Mouse (Mus musculus) limb, embryonic 13.5 days (tissue): Measurements from ENCODE around the gene Golt1b. TPM values are rescaled to one million over a fixed set of nuclear protein-coding genes. Genes with fewer than 3 reads are reported as not detected.

Experiments used
- ATAC-seq: fragments of 200-750 bp; cut with Nextera tagmentation; 2 replicates; pipeline ENCODE4 v1.8.0; 2017; ENCODE audit warnings: low read depth, moderate number of reproducible peaks, moderate TSS enrichment; ENCODE audit not compliant: low FRiP score
- H3K27ac ChIP-seq: fragments of 300-500 bp; sonication (generic); 2 replicates; pipeline ENCODE4 v1.5.1; 2015; ENCODE audit warnings: inconsistent platforms, mild to moderate bottlenecking, moderate library complexity
- H3K27me3 ChIP-seq: fragments of 300-500 bp; sonication (generic); 2 replicates; pipeline ENCODE4 v1.6.1; 2015; ENCODE audit warnings: mild to moderate bottlenecking, inconsistent platforms
- H3K36me3 ChIP-seq: fragments of 300-500 bp; sonication (generic); 2 replicates; pipeline ENCODE4 v1.6.1; 2015; ENCODE audit warnings: inconsistent platforms, mild to moderate bottlenecking, moderate library complexity
- H3K4me1 ChIP-seq: fragments of 300-500 bp; sonication (generic); 2 replicates; pipeline ENCODE4 v1.6.1; 2015; ENCODE audit warnings: inconsistent platforms
- H3K4me2 ChIP-seq: fragments of 300-500 bp; sonication (generic); replicated peaks from 2 replicates; pipeline ENCODE4 v1.6.1; 2015; ENCODE audit warnings: inconsistent platforms, mild to moderate bottlenecking, moderate library complexity
- H3K4me3 ChIP-seq: fragments of 300-500 bp; sonication (generic); 2 replicates; pipeline ENCODE4 v1.5.1; 2015; ENCODE audit warnings: moderate library complexity, mild to moderate bottlenecking, inconsistent platforms
- H3K9ac ChIP-seq: fragments of 300-500 bp; sonication (generic); 2 replicates; pipeline ENCODE4 v1.6.1; 2015; ENCODE audit warnings: mild to moderate bottlenecking, inconsistent platforms
- H3K9me3 ChIP-seq: fragments of 300-500 bp; sonication (generic); 2 replicates; pipeline ENCODE4 v1.6.1; 2016; ENCODE audit warnings: inconsistent platforms
- WGBS: fragments of 180-500 bp; shearing (Covaris S2); methylation state at CpG from one replicate; pipeline ENCODE4 v1.1.7; 2015; 5-methylcytosine and 5-hydroxymethylcytosine counted together
- polyA plus RNA-seq: library from polyadenylated mRNA; unstranded; fragments of >200 nt; fragmentation: Nextera tagmentation; extraction: Ambion mirVana; gene quantifications from 2 replicates; pipeline ENCODE4 v1.2.1, GENCODE M21; 2015

Gene Golt1b
- polyA plus RNA-seq, 1 experiment from 2014 or later = 144 TPM

GRCm38 (mm10) chr6:142365742-142366472, 21.1 kb upstream of the Golt1b start:
- Histone ChIP-seq H3K27me3 (no peaks in the 10 kb centered on the region), H3K9me3 (no peaks in the 10 kb centered on the region), H3K4me2 (no peak overlapping the region), H3K36me3 (peaks cover 77% of the 10 kb centered on the region), H3K4me1 (no peaks in the 10 kb centered on the region), H3K27ac (no peak overlapping the region), H3K9ac (no peak overlapping the region), H3K4me3 (no peak overlapping the region)
- WGBS = 84% methylated on average over 8 of the region's 8 CpGs
- no peak for ATAC-seq

DNA sequence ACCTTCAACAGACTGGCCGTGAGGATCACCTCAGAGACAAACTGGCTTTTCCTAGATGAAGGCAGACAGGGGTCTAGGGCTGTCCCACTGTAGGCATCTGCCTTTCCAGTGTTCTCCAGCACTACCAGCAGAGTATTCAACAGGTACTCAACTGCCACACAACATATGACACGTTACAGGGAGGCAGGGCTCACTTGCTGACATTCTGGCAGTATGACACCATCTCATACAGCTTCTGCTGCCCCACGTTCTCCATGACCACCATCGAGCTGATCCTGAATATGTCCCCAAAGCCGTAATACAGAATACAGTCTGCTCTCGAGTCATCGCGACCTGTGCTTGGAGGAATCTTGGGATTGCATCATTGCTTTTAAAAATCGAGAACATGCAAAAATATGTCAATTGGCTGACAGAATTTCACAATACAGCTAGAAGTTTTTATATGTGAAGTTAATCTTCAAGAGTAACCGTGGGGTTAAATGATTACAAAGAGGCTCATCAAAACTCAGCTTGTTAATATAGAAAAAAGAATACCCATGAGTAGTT, 20.5 kb upstream of the Golt1b start:
- no peak overlapping the region for H3K4me3 ChIP-seq
- H3K36me3 ChIP-seq = peaks cover 74% of the 10 kb centered on the region
- H3K4me1 ChIP-seq = no peaks in the 10 kb centered on the region
- H3K9me3 ChIP-seq = no peaks in the 10 kb centered on the region
- no peak for ATAC-seq
- no peak overlapping the region for H3K4me2 ChIP-seq
- no peak overlapping the region for H3K9ac ChIP-seq
- no peak overlapping the region for H3K27ac ChIP-seq
- WGBS = 89% methylated on average over 10 of the region's 10 CpGs
- no peaks in the 10 kb centered on the region for H3K27me3 ChIP-seq

DNA sequence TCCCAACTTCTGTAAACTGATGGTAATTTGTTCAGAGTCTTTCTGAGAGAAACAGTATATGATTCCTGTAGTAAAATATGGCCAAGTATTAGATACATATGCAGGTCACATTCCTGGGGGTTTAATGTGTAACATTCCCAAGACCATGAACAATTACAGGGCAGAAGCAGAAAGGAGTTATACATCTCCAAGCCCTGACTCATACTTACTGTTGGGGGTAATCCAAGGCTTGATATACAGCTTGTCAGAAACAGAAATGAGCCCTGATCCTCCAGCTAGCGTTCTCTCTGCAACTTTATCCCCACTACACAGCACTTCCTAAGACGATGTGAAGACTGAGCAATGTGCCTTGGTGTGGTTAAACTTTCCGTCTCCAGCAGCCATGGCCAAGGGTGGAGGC, 19.5 kb upstream of the Golt1b start:
- H3K4me3 ChIP-seq = no peak overlapping the region
- 84% methylated on average over 3 of the region's 3 CpGs for WGBS
- peaks cover 75% of the 10 kb centered on the region for H3K36me3 ChIP-seq
- no peaks in the 10 kb centered on the region for H3K4me1 ChIP-seq
- H3K9ac ChIP-seq = no peak overlapping the region
- no peak overlapping the region for H3K4me2 ChIP-seq
- H3K9me3 ChIP-seq = no peaks in the 10 kb centered on the region
- H3K27me3 ChIP-seq = no peaks in the 10 kb centered on the region
- ATAC-seq = no peak
- no peak overlapping the region for H3K27ac ChIP-seq

- no peak overlapping the region for H3K9ac ChIP-seq
- no peak overlapping the region for H3K4me3 ChIP-seq
- no peaks in the 10 kb centered on the region for H3K9me3 ChIP-seq
- no peak for ATAC-seq
- H3K4me2 ChIP-seq = no peak overlapping the region
- H3K27me3 ChIP-seq = no peaks in the 10 kb centered on the region
- peaks cover 67% of the 10 kb centered on the region for H3K36me3 ChIP-seq
- H3K4me1 ChIP-seq = no peaks in the 10 kb centered on the region
- 86% methylated on average over 3 of the region's 3 CpGs for WGBS
- H3K27ac ChIP-seq = no peak overlapping the region
Measured at GRCm38 (mm10) chr6:142369568-142369967, 17.5 kb upstream of the Golt1b start.

GRCm38 (mm10) chr6:142377081-142377480, 9.9 kb upstream of the Golt1b start:
- no peak for ATAC-seq

DNA sequence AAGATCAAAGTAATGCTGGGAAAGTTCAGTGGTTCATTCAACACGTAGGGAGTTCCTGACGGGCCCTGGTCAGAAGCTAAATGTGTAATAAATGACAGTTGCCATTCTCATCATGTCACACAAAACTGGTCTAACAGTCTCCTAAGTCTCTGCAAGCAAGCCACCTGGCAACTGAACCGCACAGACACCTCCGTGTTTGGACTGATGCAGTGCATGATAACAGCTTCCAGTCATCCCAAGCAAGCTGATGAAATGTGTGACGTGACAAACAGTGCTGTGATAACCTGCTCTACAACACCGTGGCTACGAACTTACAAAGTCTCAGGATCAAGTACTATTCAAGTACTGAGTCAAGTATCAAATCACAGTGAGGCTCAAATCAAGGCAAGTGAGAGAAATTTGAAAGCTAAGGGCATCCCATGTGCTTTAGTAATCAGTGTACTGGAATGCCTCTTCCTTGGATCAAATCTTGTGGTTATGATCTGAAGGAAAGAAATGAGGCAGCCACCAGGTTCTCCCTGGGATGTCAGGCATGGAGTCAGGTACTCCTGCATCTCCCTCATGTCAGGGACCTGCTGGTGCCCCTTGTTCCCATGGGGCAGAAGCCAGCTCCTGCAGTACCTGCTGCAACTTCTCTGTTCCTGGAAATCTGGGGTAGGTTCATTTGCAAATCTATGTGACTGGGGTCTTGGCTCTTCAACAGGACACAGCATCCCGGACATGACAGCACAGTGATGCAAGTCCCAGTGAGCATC, 8.3 kb upstream of the Golt1b start:
- H3K4me2 ChIP-seq = no peak overlapping the region
- no peak overlapping the region for H3K9ac ChIP-seq
- no peak overlapping the region for H3K4me3 ChIP-seq
- 88% methylated on average over 8 of the region's 8 CpGs for WGBS
- ATAC-seq = no peak
- H3K27me3 ChIP-seq = no peaks in the 10 kb centered on the region
- no peaks in the 10 kb centered on the region for H3K9me3 ChIP-seq
- no peaks in the 10 kb centered on the region for H3K4me1 ChIP-seq
- no peak overlapping the region for H3K27ac ChIP-seq
- peaks cover 25% of the 10 kb centered on the region for H3K36me3 ChIP-seq

More at GRCm38 (mm10) chr6:142377081-142377480, 9.9 kb upstream of the Golt1b start:
- Histone ChIP-seq H3K27ac (no peak overlapping the region), H3K9me3 (no peaks in the 10 kb centered on the region), H3K36me3 (peaks cover 30% of the 10 kb centered on the region), H3K9ac (no peak overlapping the region), H3K4me3 (no peak overlapping the region), H3K4me2 (no peak overlapping the region), H3K4me1 (no peaks in the 10 kb centered on the region), H3K27me3 (no peaks in the 10 kb centered on the region)
- WGBS = 62% methylated on average over 1 of the region's 1 CpGs

GRCm38 (mm10) chr6:142379961-142380360, 7.1 kb upstream of the Golt1b start:
- Histone ChIP-seq H3K4me2 (no peak overlapping the region), H3K27me3 (no peaks in the 10 kb centered on the region), H3K9ac (no peak overlapping the region), H3K27ac (no peak overlapping the region), H3K4me3 (no peak overlapping the region), H3K9me3 (no peaks in the 10 kb centered on the region), H3K36me3 (peaks cover 16% of the 10 kb centered on the region), H3K4me1 (no peaks in the 10 kb centered on the region)
- 90% methylated on average over 6 of the region's 6 CpGs for WGBS
- no peak for ATAC-seq

GRCm38 (mm10) chr6:142381615-142382014, 5.4 kb upstream of the Golt1b start:
- no peak overlapping the region for H3K4me2 ChIP-seq
- H3K9me3 ChIP-seq = no peaks in the 10 kb centered on the region
- H3K27ac ChIP-seq = no peak overlapping the region
- H3K4me3 ChIP-seq = no peak overlapping the region
- peaks cover 1% of the 10 kb centered on the region for H3K36me3 ChIP-seq
- H3K27me3 ChIP-seq = no peaks in the 10 kb centered on the region
- ATAC-seq = no peak
- H3K4me1 ChIP-seq = 0 out of 2 replicates have a peak, but pooled peaks cover 6% of the 10 kb centered on the region
- no peak overlapping the region for H3K9ac ChIP-seq
- WGBS = 91% methylated on average over 7 of the region's 7 CpGs

DNA sequence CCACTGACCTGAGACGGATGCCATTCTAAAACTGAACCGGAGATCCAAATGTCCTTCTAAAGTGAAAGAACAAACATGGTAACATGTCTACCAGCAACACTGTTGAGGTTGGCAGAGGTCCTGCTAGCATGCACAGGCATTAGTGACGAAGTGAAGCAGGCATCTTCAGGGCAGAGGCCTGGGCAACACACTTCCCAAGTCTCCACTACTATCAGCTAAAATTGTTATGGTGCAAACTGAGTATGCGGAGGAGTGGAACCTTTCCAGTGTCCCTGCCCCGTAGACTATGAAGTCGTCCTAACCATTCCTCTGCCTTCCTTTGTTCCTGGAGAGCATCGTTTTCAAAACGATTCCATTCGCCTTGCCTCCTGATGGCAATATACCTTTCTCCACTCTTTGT, 2.5 kb upstream of the Golt1b start:
- Histone ChIP-seq H3K4me2 (no peak overlapping the region), H3K27ac (no peak overlapping the region), H3K4me3 (no peak overlapping the region), H3K27me3 (no peaks in the 10 kb centered on the region), H3K9ac (no peak overlapping the region), H3K9me3 (no peaks in the 10 kb centered on the region), H3K4me1 (peaks cover 22% of the 10 kb centered on the region), H3K36me3 (no peaks in the 10 kb centered on the region)
- WGBS = 89% methylated on average over 9 of the region's 9 CpGs
- ATAC-seq = no peak

DNA sequence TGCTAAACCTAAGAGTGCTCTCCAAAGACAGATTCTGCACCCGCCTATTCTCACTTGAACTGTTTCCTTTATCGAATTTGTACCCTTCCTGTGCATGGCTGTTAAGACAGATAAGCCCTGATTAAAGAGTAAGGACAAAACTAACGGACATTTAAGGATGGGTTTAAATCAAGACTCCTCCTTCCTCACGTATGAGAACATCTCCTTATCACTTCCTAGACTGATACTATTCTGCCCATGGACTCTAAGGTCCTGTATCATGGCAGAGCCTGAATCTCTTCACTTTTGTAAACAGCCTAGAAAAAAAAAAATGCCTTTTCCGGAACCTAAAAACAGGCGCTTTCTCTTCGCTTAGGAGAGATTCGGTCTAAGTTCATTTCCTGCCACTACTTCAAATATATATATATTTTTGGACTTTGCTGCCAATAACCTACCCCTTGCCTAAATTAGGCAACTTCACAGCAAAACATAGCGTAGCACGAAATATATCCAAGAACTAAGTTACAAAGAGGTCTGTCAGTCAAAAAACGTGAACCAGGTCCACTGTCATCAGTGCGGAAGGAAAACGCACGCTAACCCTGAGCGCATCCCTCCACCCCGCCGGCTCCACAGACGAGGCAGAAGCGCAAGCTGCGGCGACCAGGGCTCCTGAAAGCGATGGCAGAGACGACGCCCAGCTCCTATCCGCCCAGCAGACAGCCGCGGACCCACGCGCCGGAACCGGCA, 573 bp upstream of the Golt1b start:
- Histone ChIP-seq H3K9me3 (no peaks in the 10 kb centered on the region), H3K4me1 (peaks cover 25% of the 10 kb centered on the region), H3K27me3 (no peaks in the 10 kb centered on the region), H3K4me3 (peak overlapping the region; percentile 98), H3K27ac (no peak overlapping the region), H3K9ac (peak overlapping the region; percentile 70), H3K36me3 (no peaks in the 10 kb centered on the region), H3K4me2 (peak overlapping the region; percentile 75)
- WGBS = 6% methylated on average over 31 of the region's 31 CpGs
- ATAC-seq = peak; percentile 64; the same call in 1 of the 2 replicates

DNA sequence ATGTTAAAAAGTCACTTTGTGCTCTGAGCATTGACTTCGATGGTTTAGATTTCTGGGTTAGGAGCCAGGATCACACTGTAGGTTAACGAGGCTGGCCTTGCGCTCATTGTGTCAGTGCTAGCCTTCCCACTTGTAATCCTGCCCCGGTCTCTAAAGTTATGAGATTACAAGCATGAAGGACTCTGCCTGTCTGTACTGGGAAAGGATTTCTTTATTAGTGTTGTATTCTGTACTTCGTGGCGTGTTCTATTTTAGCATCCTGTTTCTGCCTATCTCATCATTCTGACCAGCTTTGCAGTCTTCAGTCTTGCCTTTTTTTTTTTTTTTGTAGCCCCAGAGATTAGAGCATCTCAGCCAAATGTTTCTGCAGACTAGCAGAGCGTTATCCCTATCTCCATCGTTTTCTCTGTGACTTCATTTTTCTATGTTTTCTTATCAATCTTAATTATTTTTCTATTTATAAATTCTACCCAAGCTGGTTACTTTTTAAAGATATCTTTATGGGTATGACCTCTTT, 792 bp downstream of the Golt1b start:
- no peak for ATAC-seq
- 17% methylated on average over 8 of the region's 8 CpGs for WGBS
- H3K27ac ChIP-seq = no peak overlapping the region

More for the DNA sequence above, 792 bp downstream of the Golt1b start:
- Histone ChIP-seq H3K9ac (peak overlapping the region; percentile 93), H3K4me3 (peak overlapping the region; percentile 98), H3K4me1 (peaks cover 32% of the 10 kb centered on the region), H3K27me3 (no peaks in the 10 kb centered on the region), H3K4me2 (peak overlapping the region; percentile 82), H3K9me3 (no peaks in the 10 kb centered on the region), H3K36me3 (peaks cover under 1% of the 10 kb centered on the region)
